Mouse (Mus musculus) myocyte (in vitro differentiated cells): ENCODE measurements around the gene Coq4.

ENCODE experiments used
- E2F4 ChIP-seq: IDR thresholded peaks from one replicate; pipeline ENCODE4 v1.6.1; 2011; ENCODE audit warnings: mild to moderate bottlenecking, control low read depth, moderate library complexity; ENCODE audit not compliant: insufficient read depth
- POLR2A ChIP-seq: IDR thresholded peaks from one replicate; pipeline ENCODE4 v1.6.1; 2011; ENCODE audit warnings: low read depth, mild to moderate bottlenecking, control low read depth, moderate library complexity; ENCODE audit not compliant: insufficient read length

GRCm38 (mm10) chr2:29846061-29846853, 59.0 kb downstream of the Coq4 start:
- TF ChIP-seq POLR2A (no peak), E2F4 (no peak)
